Mouse (Mus musculus) colon, adult 2 months (tissue): Measurements from ENCODE around the gene Wnk2. TPM values are rescaled to one million over a fixed set of nuclear protein-coding genes. Genes with fewer than 3 reads are reported as not detected.

Experiments used
- polyA plus RNA-seq: library from polyadenylated mRNA; depleted of rRNA; stranded (reverse); fragments of >200 nt; gene quantifications from 2 replicates; pipeline ENCODE4 v1.2.3, GENCODE M21; 2012; rRNA removed

Gene Wnk2
- polyA plus RNA-seq: 17.3 and 17.8 TPM in 2 replicates

DNA sequence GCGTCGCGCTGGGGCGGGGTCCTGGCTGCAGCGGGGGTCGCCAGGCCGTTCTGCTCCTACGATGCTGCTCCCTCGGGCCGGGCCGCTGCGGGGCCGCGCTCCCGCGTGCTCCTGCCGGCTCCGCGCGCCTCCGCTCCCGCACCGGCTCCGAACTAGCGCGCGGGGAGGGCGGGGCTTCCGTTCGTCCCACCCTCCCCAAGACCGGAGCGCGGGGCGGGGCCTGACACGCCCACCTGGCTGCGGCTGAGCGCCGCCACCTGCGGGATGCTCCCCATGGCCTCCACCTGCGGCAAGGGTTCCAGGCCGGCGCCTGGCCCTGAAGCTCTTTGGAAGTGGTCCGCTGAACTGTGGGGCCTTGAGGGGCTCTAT is at the start of gene Wnk2:
Wnk2 (minus strand) TSS at position 157 of the 369 bp plus-strand sequence.

DNA sequence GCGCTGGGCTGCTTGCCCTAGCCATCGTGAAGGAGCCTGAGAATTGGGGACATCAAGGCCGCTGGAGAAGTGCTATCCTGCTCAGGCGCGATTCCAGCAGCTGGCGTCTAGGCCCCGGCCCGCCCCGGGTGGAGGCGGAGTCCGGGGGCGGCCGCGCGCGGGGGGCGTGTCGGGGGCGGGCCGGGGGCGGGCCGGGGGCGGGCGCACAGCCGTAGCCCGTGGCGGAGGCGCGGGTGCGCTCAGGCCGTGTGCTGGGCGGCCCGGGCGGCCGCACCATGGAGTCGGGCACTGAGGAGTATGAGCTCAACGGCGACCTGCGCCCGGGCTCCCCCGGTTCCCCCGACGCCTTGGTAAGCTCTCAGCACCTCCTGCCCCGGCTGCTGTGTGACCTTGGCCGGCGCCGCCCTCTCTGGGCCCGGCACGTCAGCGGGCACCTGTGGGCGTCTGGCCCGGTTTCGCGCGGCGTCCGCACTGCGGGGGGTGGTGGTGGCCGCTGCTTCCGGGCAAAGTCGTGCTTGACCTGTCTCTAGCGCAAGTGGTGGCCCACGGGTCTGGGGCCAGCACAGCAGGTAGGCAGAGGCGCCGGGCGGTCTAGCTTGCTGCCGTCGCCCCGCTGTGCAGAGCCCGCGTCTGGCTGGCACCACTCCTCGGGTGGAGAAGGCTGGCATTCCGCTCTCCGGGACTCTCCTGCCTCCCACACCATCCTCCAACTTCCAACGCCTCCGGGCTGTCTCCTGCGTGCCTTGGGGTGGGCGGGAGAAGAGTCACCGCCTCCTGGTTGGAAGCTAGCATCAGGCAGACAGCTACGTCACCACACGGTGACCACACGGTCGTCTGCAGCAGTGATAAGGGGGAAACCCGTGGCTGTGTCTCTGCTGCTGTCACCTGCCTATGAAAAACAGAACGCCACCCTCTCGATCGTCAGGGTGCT is 39.7 kb upstream of the Wnk2 start, which contains the start of gene Ninj1:
Ninj1 (plus strand) TSS at position 198 of the 931 bp plus-strand sequence.

Other genes with a start within 250 kb of the Wnk2 start
- gene Fam120a, start 180.0 kb downstream of the Wnk2 start, polyA plus RNA-seq: 112 and 118 TPM in 2 replicates
- gene Ninj1, start 39.5 kb upstream of the Wnk2 start, polyA plus RNA-seq: 156 and 158 TPM in 2 replicates
- gene Card19, start 68.0 kb upstream of the Wnk2 start, polyA plus RNA-seq: 233 and 244 TPM in 2 replicates
- gene Susd3, start 100.7 kb upstream of the Wnk2 start, polyA plus RNA-seq: 2.9 and 3.7 TPM in 2 replicates
- gene Fgd3, start 172.3 kb upstream of the Wnk2 start, polyA plus RNA-seq: 3.7 and 3.8 TPM in 2 replicates
- 18.5 and 18.9 TPM in 2 replicates for gene Bicd2, start 193.6 kb upstream of the Wnk2 start, polyA plus RNA-seq